Mouse (Mus musculus) spleen, postnatal 0 days (tissue): ENCODE data around the gene Spam1. TPM values are rescaled to one million over a fixed set of nuclear protein-coding genes. Genes with fewer than 3 reads are reported as not detected.

Source experiments
- polyA plus RNA-seq: library from polyadenylated mRNA; unstranded; fragments of >200 nt; fragmentation: Nextera tagmentation; extraction: Ambion mirVana; gene quantifications from 2 replicates; pipeline ENCODE4 v1.2.1, GENCODE M21; 2015

The Spam1 gene
- not detected in 2 replicates for polyA plus RNA-seq

GRCm38 (mm10) chr6:24790888-24791287 lies at the start of gene Spam1:
Gene Spam1 (plus strand): TSS chr6:24791188.

DNA sequence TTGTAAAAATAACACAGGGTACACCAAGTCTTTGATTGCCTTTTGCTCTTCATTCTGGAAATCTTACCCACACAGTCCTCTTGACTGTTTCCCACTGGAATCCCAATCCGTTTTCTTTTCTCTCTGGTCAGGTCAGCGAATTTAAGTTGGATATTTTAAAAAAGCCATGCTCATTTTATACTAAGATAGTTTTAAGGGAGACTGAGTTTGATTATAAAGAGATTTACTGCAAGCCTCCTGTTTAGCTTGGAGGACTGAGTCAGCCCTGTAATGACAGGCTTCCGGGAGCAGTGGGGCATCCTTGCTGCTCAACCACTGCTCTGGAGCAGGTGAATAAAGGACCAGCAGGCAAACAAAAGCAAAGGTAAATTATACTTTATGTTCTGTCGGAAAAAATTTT lies 43.0 kb upstream of the Spam1 start, which contains the start of gene Hyal4:
Gene Hyal4 (plus strand): TSS at position 301 of the 400 bp plus-strand sequence.

Other genes with a start within 250 kb of the Spam1 start
- gene Lmod2, start 193.4 kb upstream of the Spam1 start, polyA plus RNA-seq, result not detected in 2 replicates
- gene Wasl, start 126.2 kb upstream of the Spam1 start, polyA plus RNA-seq, result 33.9 and 34.0 TPM in 2 replicates
- gene Hyal6, start 57.9 kb upstream of the Spam1 start, polyA plus RNA-seq, result not detected in 2 replicates
- gene Hyal4, start 42.9 kb upstream of the Spam1 start, polyA plus RNA-seq, result 0.04 TPM in 1 of 2 replicates, not detected in the other
- gene Hyal5, start 66.8 kb downstream of the Spam1 start, polyA plus RNA-seq, result 0.16 TPM in 1 of 2 replicates, not detected in the other
- 0.35 and 0.57 TPM in 2 replicates for gene Tmem229a, start 165.1 kb downstream of the Spam1 start, polyA plus RNA-seq